Mouse (Mus musculus) midbrain, embryonic 14.5 days (tissue): ENCODE measurements around the gene Synpr. TPM values are rescaled to one million over a fixed set of nuclear protein-coding genes. Genes with fewer than 3 reads are reported as not detected.

Experiments
- ATAC-seq: fragments of 200-750 bp; cut with Nextera tagmentation; 2 replicates; pipeline ENCODE4 v1.8.0; 2017; ENCODE audit warnings: moderate number of reproducible peaks, moderate library complexity; ENCODE audit not compliant: low FRiP score, low TSS enrichment
- DNase-seq: peaks from one replicate; pipeline ENCODE4 v3.0.0-alpha.2; 2015
- H3K27ac ChIP-seq: fragments of 300-500 bp; sonication (generic); replicated peaks from 2 replicates; pipeline ENCODE4 v1.5.1; 2014; ENCODE audit warnings: mild to moderate bottlenecking, low read depth, low read length, moderate library complexity
- H3K27me3 ChIP-seq: fragments of 300-500 bp; sonication (generic); 2 replicates; pipeline ENCODE4 v1.6.1; 2014; ENCODE audit warnings: low read length, control low read depth, mixed read lengths; ENCODE audit not compliant: control insufficient read depth, insufficient read depth
- H3K36me3 ChIP-seq: fragments of 300-500 bp; sonication (generic); 2 replicates; pipeline ENCODE4 v1.6.1; 2014; ENCODE audit warnings: low read length, control low read depth; ENCODE audit not compliant: control insufficient read depth, insufficient read depth
- H3K4me1 ChIP-seq: fragments of 300-500 bp; sonication (generic); 2 replicates; pipeline ENCODE4 v1.6.1; 2014; ENCODE audit warnings: mild to moderate bottlenecking, antibody characterized with exemption, low read length, control low read depth; ENCODE audit not compliant: control insufficient read depth, insufficient read depth
- H3K4me2 ChIP-seq: fragments of 300-500 bp; sonication (generic); 2 replicates; pipeline ENCODE4 v1.6.1; 2014; ENCODE audit warnings: mild to moderate bottlenecking, low read length, moderate library complexity
- H3K4me3 ChIP-seq: fragments of 300-500 bp; sonication (generic); replicated peaks from 2 replicates; pipeline ENCODE4 v1.5.1; 2014; ENCODE audit warnings: low read depth, low read length
- H3K9ac ChIP-seq: fragments of 300-500 bp; sonication (generic); replicated peaks from 2 replicates; pipeline ENCODE4 v1.6.1; 2014; ENCODE audit warnings: mild to moderate bottlenecking, low read length, moderate library complexity
- H3K9me3 ChIP-seq: fragments of 300-500 bp; sonication (generic); 2 replicates; pipeline ENCODE4 v1.6.1; 2016; ENCODE audit warnings: low read length, control low read depth, mixed read lengths; ENCODE audit not compliant: control insufficient read depth
- WGBS: fragments of 180-500 bp; shearing (Covaris S2); extraction: QIAGEN DNeasy Blood & Tissue Kit; methylation state at CpG from one replicate; pipeline ENCODE4 v1.1.7; 2014; 5-methylcytosine and 5-hydroxymethylcytosine counted together
- polyA plus RNA-seq: library from polyadenylated mRNA; unstranded; fragments of >200 nt; fragmentation: Nextera tagmentation; extraction: Ambion mirVana; gene quantifications from 2 replicates; pipeline ENCODE4 v1.2.1, GENCODE M21; 2014

Synpr gene
- polyA plus RNA-seq, 1 experiment from 2014 or later: 35.2 TPM

- no peaks in the 10 kb centered on the region for H3K27me3 ChIP-seq
Observed at GRCm38 (mm10) chr14:13547746-13548145, 263.2 kb downstream of the Synpr start.

GRCm38 (mm10) chr14:13551209-13551608 lies 266.6 kb downstream of the Synpr start:
- Histone ChIP-seq H3K4me3 (no peak overlapping the region), H3K4me2 (no peak overlapping the region), H3K9ac (no peak overlapping the region), H3K27me3 (no peaks in the 10 kb centered on the region), H3K9me3 (no peaks in the 10 kb centered on the region), H3K4me1 (no peaks in the 10 kb centered on the region), H3K36me3 (no peaks in the 10 kb centered on the region), H3K27ac (no peak overlapping the region)
- 84% methylated on average over 4 of the region's 4 CpGs for WGBS
- ATAC-seq (no peak), DNase-seq (no peak)

More at GRCm38 (mm10) chr14:13547746-13548145, 263.2 kb downstream of the Synpr start:
- Histone ChIP-seq H3K9me3 (no peaks in the 10 kb centered on the region), H3K4me1 (no peaks in the 10 kb centered on the region), H3K9ac (no peak overlapping the region), H3K36me3 (no peaks in the 10 kb centered on the region), H3K4me3 (no peak overlapping the region), H3K4me2 (no peak overlapping the region), H3K27ac (no peak overlapping the region)
- ATAC-seq (no peak), DNase-seq (no peak)
- WGBS: 70% methylated on average over 2 of the region's 2 CpGs

DNA sequence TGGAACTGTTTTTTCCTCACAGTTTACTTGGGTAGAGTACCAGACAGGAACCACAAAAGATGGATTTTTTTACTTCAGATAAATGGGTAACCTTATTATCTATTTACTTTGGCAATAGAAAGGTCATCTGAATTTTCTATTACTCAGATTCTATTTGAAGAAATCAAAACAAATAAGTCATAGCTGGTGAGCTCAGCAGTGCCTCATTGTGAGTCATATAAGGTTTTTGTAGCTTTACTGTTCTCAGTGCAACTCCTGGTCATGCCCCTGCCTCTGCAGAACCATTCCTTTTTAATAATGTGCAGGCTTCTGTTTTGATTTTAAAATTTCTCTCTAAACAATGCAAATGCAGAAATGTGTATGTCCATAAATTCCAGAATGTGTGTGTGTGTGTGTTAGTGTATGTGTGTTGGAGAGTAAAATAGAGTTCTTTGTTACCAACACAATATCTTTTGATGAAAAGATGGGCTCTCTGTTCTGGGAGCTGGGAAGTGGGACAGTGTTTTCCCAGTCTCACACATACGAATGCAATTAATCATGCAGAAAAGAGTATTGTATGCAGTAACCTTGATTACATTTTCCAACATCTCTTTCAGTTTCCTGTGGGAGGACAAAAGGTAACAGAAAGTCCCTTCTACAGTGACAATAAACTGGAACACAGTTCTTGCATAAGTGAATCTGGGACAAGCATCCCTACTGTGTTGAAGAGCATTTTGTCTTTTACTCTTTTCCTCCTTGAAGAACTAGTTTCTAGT lies 269.2 kb downstream of the Synpr start:
- H3K9me3 ChIP-seq: no peaks in the 10 kb centered on the region
- no peaks in the 10 kb centered on the region for H3K27me3 ChIP-seq
- no peak overlapping the region for H3K9ac ChIP-seq
- H3K4me3 ChIP-seq: no peak overlapping the region
- no peaks in the 10 kb centered on the region for H3K4me1 ChIP-seq
- WGBS: 43% methylated on average over 1 of the region's 1 CpGs
- H3K4me2 ChIP-seq: no peak overlapping the region
- ATAC-seq: no peak
- no peak overlapping the region for H3K27ac ChIP-seq
- no peaks in the 10 kb centered on the region for H3K36me3 ChIP-seq
- DNase-seq: no peak

GRCm38 (mm10) chr14:13554631-13555030 lies 270.1 kb downstream of the Synpr start:
- DNase-seq: no peak

GRCm38 (mm10) chr14:13558117-13558516 lies 273.5 kb downstream of the Synpr start:
- H3K4me2 ChIP-seq: no peak overlapping the region
- WGBS: 93% methylated on average over 2 of the region's 2 CpGs
- H3K27ac ChIP-seq: no peak overlapping the region
- no peaks in the 10 kb centered on the region for H3K4me1 ChIP-seq
- no peaks in the 10 kb centered on the region for H3K9me3 ChIP-seq
- H3K27me3 ChIP-seq: no peaks in the 10 kb centered on the region
- no peak for DNase-seq
- ATAC-seq: no peak
- H3K4me3 ChIP-seq: no peak overlapping the region
- H3K36me3 ChIP-seq: no peaks in the 10 kb centered on the region
- no peak overlapping the region for H3K9ac ChIP-seq

More at GRCm38 (mm10) chr14:13554631-13555030, 270.1 kb downstream of the Synpr start:
- no peaks in the 10 kb centered on the region for H3K9me3 ChIP-seq
- H3K27me3 ChIP-seq: no peaks in the 10 kb centered on the region
- no peak overlapping the region for H3K4me3 ChIP-seq
- H3K4me1 ChIP-seq: no peaks in the 10 kb centered on the region
- H3K9ac ChIP-seq: no peak overlapping the region
- no peaks in the 10 kb centered on the region for H3K36me3 ChIP-seq
- no peak for ATAC-seq
- no peak overlapping the region for H3K4me2 ChIP-seq
- H3K27ac ChIP-seq: no peak overlapping the region
- 94% methylated on average over 4 of the region's 4 CpGs for WGBS

GRCm38 (mm10) chr14:13567250-13567649 lies 282.7 kb downstream of the Synpr start:
- H3K27ac ChIP-seq: no peak overlapping the region
- H3K4me2 ChIP-seq: no peak overlapping the region
- no peak overlapping the region for H3K4me3 ChIP-seq
- no peak for DNase-seq
- H3K4me1 ChIP-seq: no peaks in the 10 kb centered on the region
- H3K36me3 ChIP-seq: no peaks in the 10 kb centered on the region
- H3K27me3 ChIP-seq: no peaks in the 10 kb centered on the region
- ATAC-seq: no peak
- WGBS: 71% methylated on average over 1 of the region's 1 CpGs
- H3K9me3 ChIP-seq: no peaks in the 10 kb centered on the region
- H3K9ac ChIP-seq: no peak overlapping the region

- H3K4me1 ChIP-seq: no peaks in the 10 kb centered on the region
- no peak overlapping the region for H3K27ac ChIP-seq
- H3K9me3 ChIP-seq: no peaks in the 10 kb centered on the region
- no peaks in the 10 kb centered on the region for H3K27me3 ChIP-seq
- no peak overlapping the region for H3K4me3 ChIP-seq
- H3K9ac ChIP-seq: no peak overlapping the region
- WGBS: 88% methylated on average over 2 of the region's 2 CpGs
- no peaks in the 10 kb centered on the region for H3K36me3 ChIP-seq
- H3K4me2 ChIP-seq: no peak overlapping the region
- DNase-seq (no peak), ATAC-seq (no peak)
Observed at GRCm38 (mm10) chr14:13567996-13568395, 283.4 kb downstream of the Synpr start.

- H3K9me3 ChIP-seq: no peaks in the 10 kb centered on the region
- no peaks in the 10 kb centered on the region for H3K4me1 ChIP-seq
- H3K36me3 ChIP-seq: no peaks in the 10 kb centered on the region
- ATAC-seq: no peak
- H3K9ac ChIP-seq: no peak overlapping the region
- no peak overlapping the region for H3K27ac ChIP-seq
- no peak overlapping the region for H3K4me2 ChIP-seq
- H3K27me3 ChIP-seq: no peaks in the 10 kb centered on the region
- H3K4me3 ChIP-seq: no peak overlapping the region
- no peak for DNase-seq
Observed at GRCm38 (mm10) chr14:13571941-13572340, 287.4 kb downstream of the Synpr start.

DNA sequence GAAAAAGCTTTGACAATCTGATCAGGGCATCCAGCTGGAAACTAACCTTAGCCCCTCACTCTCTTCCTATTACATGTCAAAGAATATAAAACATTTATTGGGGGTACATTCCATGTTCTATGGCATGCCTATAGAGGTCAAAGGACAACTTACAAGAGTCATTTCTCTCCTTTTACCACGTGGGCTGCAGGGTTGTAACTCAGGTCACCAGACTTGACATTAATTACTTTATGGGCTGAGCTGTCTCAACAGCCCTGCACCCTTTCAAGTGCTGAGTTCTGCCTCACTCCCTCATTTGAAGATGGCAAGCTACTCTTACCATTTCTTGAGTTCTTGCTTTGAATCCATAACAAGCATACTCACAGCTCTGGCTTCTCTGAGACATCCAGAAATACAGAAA lies 287.9 kb downstream of the Synpr start:
- H3K36me3 ChIP-seq: no peaks in the 10 kb centered on the region
- no peak overlapping the region for H3K4me3 ChIP-seq
- 49% methylated on average over 1 of the region's 1 CpGs for WGBS
- no peak overlapping the region for H3K9ac ChIP-seq
- H3K4me1 ChIP-seq: no peaks in the 10 kb centered on the region
- H3K27me3 ChIP-seq: no peaks in the 10 kb centered on the region
- no peak for ATAC-seq
- H3K9me3 ChIP-seq: no peaks in the 10 kb centered on the region
- no peak for DNase-seq
- no peak overlapping the region for H3K4me2 ChIP-seq
- H3K27ac ChIP-seq: no peak overlapping the region
